Mouse (Mus musculus): ENCODE results near the gene Cnnm1. TPM values are rescaled to one million over a fixed set of nuclear protein-coding genes. Genes with fewer than 3 reads are reported as not detected.
"Not testable (repeated sequence)": the region's sequence is repeated elsewhere in the genome, so short reads cannot be mapped to it uniquely, and the experiment has no call there.

Cnnm1 gene
- polyA plus RNA-seq, 1 experiment from 2014 or later = 1.3 TPM

GRCm38 (mm10) chr19:43469333-43469732 is 29.1 kb downstream of the Cnnm1 start:
- 0 out of 2 replicates have a peak, but pooled peaks cover 4% of the 10 kb centered on the region for H3K36me3 ChIP-seq
- H3K9ac ChIP-seq (replicated peaks) = no peak overlapping the region
- no peak overlapping the region for H3K4me2 ChIP-seq (replicated peaks)
- 64% methylated on average over 7 of the region's 7 CpGs for WGBS
- no peak for ATAC-seq
- no peaks in the 10 kb centered on the region for H3K9me3 ChIP-seq
- no peaks in the 10 kb centered on the region for H3K27me3 ChIP-seq
- H3K4me1 ChIP-seq (replicated peaks) = peaks cover 4% of the 10 kb centered on the region
- H3K4me3 ChIP-seq (replicated peaks) = no peak overlapping the region
- H3K27ac ChIP-seq = no peak overlapping the region

GRCm38 (mm10) chr19:43472331-43472730 is 32.1 kb downstream of the Cnnm1 start:
- 58% methylated on average over 8 of the region's 8 CpGs for whole genome bisulfite sequencing
- no peak for ATAC-seq
- Histone ChIP-seq H3K4me2 (replicated peaks) (no peak overlapping the region), H3K27me3 (no peaks in the 10 kb centered on the region), H3K4me1 (replicated peaks) (peaks cover 4% of the 10 kb centered on the region), H3K9ac (replicated peaks) (no peak overlapping the region), H3K9me3 (no peaks in the 10 kb centered on the region), H3K36me3 (0 out of 2 replicates have a peak, but pooled peaks cover 4% of the 10 kb centered on the region), H3K27ac (no peak overlapping the region), H3K4me3 (replicated peaks) (no peak overlapping the region)

GRCm38 (mm10) chr19:43472781-43473180 is 32.5 kb downstream of the Cnnm1 start:
- WGBS = 91% methylated on average over 7 of the region's 7 CpGs
- no peak overlapping the region for H3K9ac ChIP-seq (replicated peaks)
- H3K27ac ChIP-seq = no peak overlapping the region
- H3K4me2 ChIP-seq (replicated peaks) = no peak overlapping the region
- no peak overlapping the region for H3K4me3 ChIP-seq (replicated peaks)
- 0 out of 2 replicates have a peak, but pooled peaks cover 4% of the 10 kb centered on the region for H3K36me3 ChIP-seq
- no peak for ATAC-seq
- no peaks in the 10 kb centered on the region for H3K9me3 ChIP-seq
- H3K4me1 ChIP-seq (replicated peaks) = peaks cover 4% of the 10 kb centered on the region
- no peaks in the 10 kb centered on the region for H3K27me3 ChIP-seq

- Histone ChIP-seq H3K9ac (replicated peaks) (no peak overlapping the region), H3K9me3 (no peaks in the 10 kb centered on the region), H3K27ac (no peak overlapping the region), H3K36me3 (no peaks in the 10 kb centered on the region), H3K4me2 (replicated peaks) (no peak overlapping the region), H3K4me1 (replicated peaks) (no peaks in the 10 kb centered on the region), H3K27me3 (no peaks in the 10 kb centered on the region), H3K4me3 (replicated peaks) (no peak overlapping the region)
- no peak for ATAC-seq
- WGBS = 59% methylated on average over 2 of the region's 2 CpGs
Measured at GRCm38 (mm10) chr19:43475642-43476041, 35.4 kb downstream of the Cnnm1 start.

- no peak overlapping the region for H3K4me3 ChIP-seq (replicated peaks)
- H3K36me3 ChIP-seq = no peaks in the 10 kb centered on the region
- H3K27me3 ChIP-seq = no peaks in the 10 kb centered on the region
- ATAC-seq = no peak
- H3K4me1 ChIP-seq (replicated peaks) = no peaks in the 10 kb centered on the region
- WGBS = 71% methylated on average over 7 of the region's 7 CpGs
- H3K4me2 ChIP-seq (replicated peaks) = no peak overlapping the region
- H3K27ac ChIP-seq = no peak overlapping the region
- H3K9ac ChIP-seq (replicated peaks) = no peak overlapping the region
- no peaks in the 10 kb centered on the region for H3K9me3 ChIP-seq
Measured at GRCm38 (mm10) chr19:43476063-43476462, 35.8 kb downstream of the Cnnm1 start.

GRCm38 (mm10) chr19:43477436-43477835 is 37.2 kb downstream of the Cnnm1 start:
- no peak for ATAC-seq
- no peaks in the 10 kb centered on the region for H3K36me3 ChIP-seq
- no peak overlapping the region for H3K4me2 ChIP-seq (replicated peaks)
- no peaks in the 10 kb centered on the region for H3K4me1 ChIP-seq (replicated peaks)
- H3K27ac ChIP-seq = no peak overlapping the region
- WGBS = 90% methylated on average over 5 of the region's 5 CpGs
- no peak overlapping the region for H3K4me3 ChIP-seq (replicated peaks)
- H3K27me3 ChIP-seq = no peaks in the 10 kb centered on the region
- H3K9ac ChIP-seq (replicated peaks) = no peak overlapping the region
- no peaks in the 10 kb centered on the region for H3K9me3 ChIP-seq

- H3K9me3 ChIP-seq = no peaks in the 10 kb centered on the region
- no peak overlapping the region for H3K4me3 ChIP-seq (replicated peaks)
- H3K36me3 ChIP-seq = no peaks in the 10 kb centered on the region
- no peaks in the 10 kb centered on the region for H3K27me3 ChIP-seq
- H3K4me2 ChIP-seq (replicated peaks) = no peak overlapping the region
- no peak for ATAC-seq
- H3K4me1 ChIP-seq (replicated peaks) = no peaks in the 10 kb centered on the region
- no peak overlapping the region for H3K27ac ChIP-seq
- WGBS = 20% methylated on average over 5 of the region's 5 CpGs
- H3K9ac ChIP-seq (replicated peaks) = no peak overlapping the region
Measured at GRCm38 (mm10) chr19:43478891-43479290, 38.7 kb downstream of the Cnnm1 start.

GRCm38 (mm10) chr19:43479431-43479830 is 39.2 kb downstream of the Cnnm1 start:
- WGBS = 95% methylated on average over 5 of the region's 5 CpGs
- Histone ChIP-seq H3K9ac (replicated peaks) (no peak overlapping the region), H3K36me3 (no peaks in the 10 kb centered on the region), H3K9me3 (no peaks in the 10 kb centered on the region), H3K27ac (no peak overlapping the region), H3K4me1 (replicated peaks) (no peaks in the 10 kb centered on the region), H3K27me3 (no peaks in the 10 kb centered on the region), H3K4me3 (replicated peaks) (no peak overlapping the region), H3K4me2 (replicated peaks) (no peak overlapping the region)
- no peak for ATAC-seq

GRCm38 (mm10) chr19:43480512-43480911 is 40.3 kb downstream of the Cnnm1 start:
- no peaks in the 10 kb centered on the region for H3K27me3 ChIP-seq
- H3K9ac ChIP-seq (replicated peaks) = no peak overlapping the region
- H3K4me2 ChIP-seq (replicated peaks) = no peak overlapping the region
- WGBS = 70% methylated on average over 9 of the region's 9 CpGs
- no peak for ATAC-seq
- H3K9me3 ChIP-seq = no peaks in the 10 kb centered on the region
- no peaks in the 10 kb centered on the region for H3K36me3 ChIP-seq
- no peak overlapping the region for H3K4me3 ChIP-seq (replicated peaks)
- no peak overlapping the region for H3K27ac ChIP-seq
- no peaks in the 10 kb centered on the region for H3K4me1 ChIP-seq (replicated peaks)

- Histone ChIP-seq H3K27ac (no peak overlapping the region), H3K4me2 (replicated peaks) (no peak overlapping the region), H3K9me3 (no peaks in the 10 kb centered on the region), H3K4me1 (replicated peaks) (no peaks in the 10 kb centered on the region), H3K9ac (replicated peaks) (no peak overlapping the region), H3K4me3 (replicated peaks) (no peak overlapping the region), H3K36me3 (no peaks in the 10 kb centered on the region), H3K27me3 (no peaks in the 10 kb centered on the region)
- WGBS = 47% methylated on average over 3 of the region's 3 CpGs
- no peak for ATAC-seq
Measured at GRCm38 (mm10) chr19:43487429-43487828, 47.2 kb downstream of the Cnnm1 start.

- Histone ChIP-seq H3K27me3 (peaks cover 21% of the 10 kb centered on the region; the same call in 1 of the 2 replicates), H3K4me1 (replicated peaks) (peaks cover 11% of the 10 kb centered on the region)
- H3K9me3 ChIP-seq; ATAC-seq; H3K4me3 ChIP-seq (replicated peaks); H3K4me2 ChIP-seq (replicated peaks); H3K9ac ChIP-seq (replicated peaks); H3K36me3 ChIP-seq; H3K27ac ChIP-seq: not testable (repeated sequence)
- WGBS = 65% methylated on average over 1 of the region's 1 CpGs
Measured at GRCm38 (mm10) chr19:43493316-43493715, 53.1 kb downstream of the Cnnm1 start.

GRCm38 (mm10) chr19:43493878-43494277 is 53.6 kb downstream of the Cnnm1 start:
- 81% methylated on average over 6 of the region's 6 CpGs for WGBS
- no peak for ATAC-seq
- Histone ChIP-seq H3K27ac (no peak overlapping the region), H3K36me3 (peaks cover 6% of the 10 kb centered on the region), H3K4me1 (replicated peaks) (peaks cover 11% of the 10 kb centered on the region), H3K4me3 (replicated peaks) (no peak overlapping the region), H3K27me3 (peaks cover 21% of the 10 kb centered on the region; the same call in 1 of the 2 replicates), H3K9ac (replicated peaks) (no peak overlapping the region), H3K4me2 (replicated peaks) (no peak overlapping the region), H3K9me3 (no peaks in the 10 kb centered on the region)

GRCm38 (mm10) chr19:43494914-43495313 is 54.7 kb downstream of the Cnnm1 start:
- peak; percentile 70 for ATAC-seq
- no peak overlapping the region for H3K27ac ChIP-seq
- H3K9ac ChIP-seq (replicated peaks) = 0 out of 2 replicates have a peak overlapping the region, but pooled peaks have one; percentile 28

More at GRCm38 (mm10) chr19:43494914-43495313, 54.7 kb downstream of the Cnnm1 start:
- no peaks in the 10 kb centered on the region for H3K9me3 ChIP-seq
- H3K4me1 ChIP-seq (replicated peaks) = peaks cover 11% of the 10 kb centered on the region
- WGBS = 12% methylated on average over 14 of the region's 14 CpGs
- peaks cover 21% of the 10 kb centered on the region; the same call in 1 of the 2 replicates for H3K27me3 ChIP-seq
- peak overlapping the region; percentile 32 for H3K4me3 ChIP-seq (replicated peaks)
- H3K4me2 ChIP-seq (replicated peaks) = peak overlapping the region; percentile 60
- H3K36me3 ChIP-seq = peaks cover 16% of the 10 kb centered on the region
